Mouse (Mus musculus) neutrophil, adult 5-6 weeks (primary cell): ENCODE measurements at regions not wholly inside any gene's neighbourhood (a gene's known extent, or its start where the extent isn't known, plus 50 kb on each side); places are given as distances from the start of the nearest gene placed in this dataset.

Source experiments
- ATAC-seq: fragments of 151-379, 151-347 bp; 2 replicates; pipeline ENCODE4 v1.8.0; 2017; ENCODE audit warnings: mild to moderate bottlenecking, moderate TSS enrichment; ENCODE audit not compliant: insufficient number of reproducible peaks, poor library complexity, low FRiP score, severe bottlenecking; ENCODE audit errors: extremely low read depth

GRCm38 (mm10) chr8:73645582-73645981 lies 292.2 kb upstream of the Large1 start:
- no peak for ATAC-seq

GRCm38 (mm10) chr8:73626798-73627197 lies 273.5 kb upstream of the Large1 start:
- ATAC-seq = no peak

GRCm38 (mm10) chr8:73618946-73619345 lies 265.6 kb upstream of the Large1 start:
- ATAC-seq = peak; percentile 53

- ATAC-seq = no peak
Observed at GRCm38 (mm10) chr8:73614631-73615030, 261.3 kb upstream of the Large1 start.

GRCm38 (mm10) chr8:73614106-73614505 lies 260.8 kb upstream of the Large1 start:
- ATAC-seq = no peak

GRCm38 (mm10) chr8:73611583-73611982 lies 258.2 kb upstream of the Large1 start:
- ATAC-seq = no peak

GRCm38 (mm10) chr8:73570599-73570998 lies 217.3 kb upstream of the Large1 start:
- no peak for ATAC-seq

GRCm38 (mm10) chr8:73569963-73570362 lies 216.6 kb upstream of the Large1 start:
- no peak for ATAC-seq
